Mouse (Mus musculus) c-Kit-negative CD71-positive TER-119-positive erythroid progenitor cells, embryonic 14.5 days (primary cell): ENCODE data around the gene Gm13762.
"Not testable (repeated sequence)": the region's sequence is repeated elsewhere in the genome, so short reads cannot be mapped to it uniquely, and the experiment has no call there.

Experiments used
- DNase-seq: peaks from one replicate; pipeline ENCODE4 v3.0.0-alpha.2; 2013; ENCODE audit warnings: low read depth, low spot score

Gm13762 gene

GRCm38 (mm10) chr2:88980181-88980580, at the start of gene Gm13762:
Gene Gm13762 (minus strand): TSS chr2:88980281.
- DNase-seq, result no peak

GRCm38 (mm10) chr2:89021436-89021835, 41.4 kb upstream of the Gm13762 start:
- DNase-seq, result not testable (repeated sequence)

DNA sequence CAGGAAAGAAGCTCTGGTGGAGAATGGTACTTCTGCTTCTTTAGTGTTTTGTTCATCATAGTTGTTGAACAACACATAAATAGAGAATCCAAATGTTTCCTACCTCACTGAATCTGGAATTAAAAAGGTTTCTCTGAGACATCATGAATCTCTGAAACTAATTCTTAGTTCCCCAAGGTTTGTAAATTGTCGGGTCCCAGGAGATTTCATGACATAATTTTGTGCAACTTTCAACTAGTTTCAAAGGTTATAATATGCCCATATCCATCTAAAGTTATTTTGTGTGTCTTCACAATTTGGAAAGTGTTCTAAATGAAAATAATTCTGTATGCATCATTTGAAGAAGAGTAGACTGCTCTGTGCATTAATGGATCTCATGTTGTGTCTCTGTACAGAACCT, 38.2 kb upstream of the Gm13762 start, which contains the start of gene Olfr1216:
TSS of gene Olfr1216 (minus strand) at position 101 of the 400 bp plus-strand sequence.
- no peak for DNase-seq

- no peak for DNase-seq
These were observed 26.8 kb upstream of the Gm13762 start, which contains the start of gene Olfr1215 for GRCm38 (mm10) chr2:89006873-89007272. Gene Olfr1215 (minus strand): TSS chr2:89006973.

DNA sequence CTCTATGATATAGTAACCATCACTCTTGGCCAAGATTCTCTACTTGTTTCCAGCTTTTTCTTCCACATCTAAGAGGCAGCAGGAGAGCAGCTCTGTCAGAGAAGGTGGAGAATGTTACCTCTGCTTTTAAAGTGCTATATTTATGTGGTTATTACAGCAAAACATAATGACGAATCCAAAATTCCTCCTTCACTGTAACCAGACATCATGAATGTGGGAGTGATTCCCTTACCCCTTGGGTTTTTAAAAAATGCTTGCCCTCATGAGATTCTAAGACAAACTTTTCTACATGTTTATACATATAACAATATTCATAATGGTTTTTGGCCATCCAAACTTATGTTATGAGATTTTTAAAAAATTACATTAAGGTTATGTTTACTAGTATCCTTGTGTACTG, 12.5 kb upstream of the Gm13762 start, which contains the start of gene Olfr1214:
TSS of gene Olfr1214 (minus strand) at position 101 of the 400 bp plus-strand sequence.
- DNase-seq, result no peak

GRCm38 (mm10) chr2:88953669-88954068, 26.4 kb downstream of the Gm13762 start, which contains the start of gene Olfr1212:
Gene Olfr1212 (plus strand): TSS chr2:88953969.
- DNase-seq, result no peak

DNA sequence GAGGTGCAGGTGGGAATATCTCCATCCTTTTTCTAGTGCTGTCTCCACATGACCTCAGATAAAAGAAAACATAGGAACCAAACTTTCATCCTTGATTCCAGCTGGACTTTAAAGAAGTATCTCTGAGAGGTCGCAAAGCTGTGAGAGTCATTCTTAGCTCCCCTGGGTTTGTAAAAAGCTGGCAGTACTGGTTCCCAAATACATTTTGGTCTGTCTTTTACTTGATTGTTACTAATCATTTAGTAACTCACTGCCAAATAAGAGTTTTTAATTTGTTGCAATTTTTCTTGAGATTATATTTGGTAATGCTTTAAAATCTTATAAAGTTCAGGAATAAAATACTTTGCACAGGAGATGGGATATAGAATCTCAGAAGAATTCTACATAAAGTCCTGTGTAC, 42.1 kb downstream of the Gm13762 start, which contains the start of gene Olfr1211:
TSS of gene Olfr1211 (minus strand) at position 101 of the 400 bp plus-strand sequence.
- no peak for DNase-seq
